In genomic region chr9:117298991-117299390, GRCm38 (mm10) we compare ENCODE assay signal across 12 mouse cellular contexts.
"Had no signal": no experiment of that assay in that cellular context is flagged by ENCODE, and none has a peak within 500 bp of the region (broad histone marks: within the 10 kb centered on the region; RNA-seq: fewer than 3 reads in every experiment).

No protein-coding gene starts in this region.

- H3K27me3 ChIP-seq: limb, embryonic 13.5 days had no signal

- DNase-seq: kidney, postnatal 36 days; layer of hippocampus, adult 9-11 months; layer of hippocampus, postnatal 36 days; lung, adult 18-20 months; right cerebral cortex, adult 18-20 months; thymus, postnatal 4 days had no signal

- H3K9ac ChIP-seq: limb, embryonic 13.5 days; liver, embryonic 14.5 days; midbrain, embryonic 12.5 days had no signal

- H3K4me1 ChIP-seq: limb, embryonic 13.5 days had no signal

- H3K4me3 ChIP-seq: limb, embryonic 13.5 days; midbrain, embryonic 12.5 days had no signal

- H3K4me2 ChIP-seq: limb, embryonic 13.5 days; midbrain, embryonic 12.5 days had no signal

- H3K9me3 ChIP-seq: limb, embryonic 13.5 days; midbrain, embryonic 12.5 days had no signal

- ATAC-seq: midbrain, embryonic 16.5 days had no signal

- H3K27ac ChIP-seq: kidney, postnatal 0 days; limb, embryonic 13.5 days; liver, embryonic 14.5 days; midbrain, embryonic 12.5 days; stomach, postnatal 0 days had no signal

- H3K36me3 ChIP-seq: limb, embryonic 13.5 days; midbrain, embryonic 12.5 days had no signal
